Mouse (Mus musculus) liver, adult 2 months (tissue): ENCODE results near the gene St7.
A peak's percentile ranks its signal among the peaks of the same experiment; 100 is the strongest.

ENCODE experiments used
- CTCF ChIP-seq: fragments of 200-500 bp; IDR thresholded peaks from 2 replicates; pipeline ENCODE4 v1.5.1; 2011; ENCODE audit warnings: low read depth, low read length, control low read depth
- POLR2A ChIP-seq: fragments of 200-500 bp; IDR thresholded peaks from 2 replicates; pipeline ENCODE4 v1.6.1; 2011; ENCODE audit warnings: low read length, control low read depth; ENCODE audit not compliant: insufficient read depth; ENCODE audit errors: extremely low read depth

DNA sequence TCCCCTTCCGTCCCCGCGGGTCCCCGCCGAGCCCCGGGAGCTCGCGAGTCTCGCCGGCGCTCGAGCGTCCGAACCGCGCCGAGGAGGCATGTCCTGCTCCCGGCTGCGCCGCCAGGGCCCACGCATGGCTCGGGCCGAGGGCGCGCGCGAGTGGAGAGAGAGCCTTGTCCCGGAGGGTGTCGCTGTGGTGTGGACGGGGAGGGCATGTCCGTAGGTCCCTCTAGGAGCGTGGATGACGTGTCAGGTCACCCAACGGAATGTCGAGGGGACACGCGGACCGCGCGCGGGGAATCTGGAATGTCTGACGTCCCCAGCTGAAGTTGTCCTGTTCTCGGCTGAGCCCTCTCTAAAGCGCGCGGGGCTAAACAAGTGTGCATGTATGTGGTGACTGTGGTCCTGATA, 1.8 kb downstream of the St7 start:
- TF ChIP-seq POLR2A (0 out of 2 replicates have a peak, but pooled peaks have one; percentile 14), CTCF (peak; percentile 53)
